Mouse (Mus musculus): Measurements from ENCODE around the gene Crhr1.

Gene Crhr1

GRCm38 (mm10) chr11:104132580-104133441 is at the start of gene Crhr1:
Gene Crhr1, plus strand, starts transcription at chr11:104132855.
- no peak for DNase-seq (ENCODE audit: low read depth)

GRCm38 (mm10) chr11:104083248-104083647 is 49.4 kb upstream of the Crhr1 start:
- no peak for DNase-seq (ENCODE audit: low read depth)

- no peak for DNase-seq (ENCODE audit: low read depth)
Observed at GRCm38 (mm10) chr11:104083716-104084115, 48.9 kb upstream of the Crhr1 start.

- no peak for DNase-seq (ENCODE audit: low read depth)
Observed at GRCm38 (mm10) chr11:104088519-104088918, 44.1 kb upstream of the Crhr1 start.

- DNase-seq (ENCODE audit: low read depth), result no peak
Observed at GRCm38 (mm10) chr11:104090769-104091168, 41.9 kb upstream of the Crhr1 start.

GRCm38 (mm10) chr11:104095151-104095550 is 37.5 kb upstream of the Crhr1 start:
- peak; percentile 37 for DNase-seq (ENCODE audit: low read depth)

GRCm38 (mm10) chr11:104096536-104096935 is 36.1 kb upstream of the Crhr1 start:
- peak; percentile 70 for DNase-seq (ENCODE audit: low read depth)

GRCm38 (mm10) chr11:104099542-104099941 is 33.1 kb upstream of the Crhr1 start:
- DNase-seq (ENCODE audit: low read depth), result peak; percentile 48

GRCm38 (mm10) chr11:104102641-104103040 is 30.0 kb upstream of the Crhr1 start:
- no peak for DNase-seq (ENCODE audit: low read depth)

GRCm38 (mm10) chr11:104106329-104106728 is 26.3 kb upstream of the Crhr1 start:
- DNase-seq (ENCODE audit: low read depth), result peak; percentile 30

- no peak for DNase-seq (ENCODE audit: low read depth)
Observed at GRCm38 (mm10) chr11:104106969-104107368, 25.7 kb upstream of the Crhr1 start.

- no peak for DNase-seq (ENCODE audit: low read depth)
Observed at GRCm38 (mm10) chr11:104110366-104110765, 22.3 kb upstream of the Crhr1 start.

GRCm38 (mm10) chr11:104111851-104112250 is 20.8 kb upstream of the Crhr1 start:
- peak; percentile 25 for DNase-seq (ENCODE audit: low read depth)

- no peak for DNase-seq (ENCODE audit: low read depth)
Observed at GRCm38 (mm10) chr11:104113699-104114098, 19.0 kb upstream of the Crhr1 start.

GRCm38 (mm10) chr11:104114690-104115089 is 18.0 kb upstream of the Crhr1 start:
- peak; percentile 86 for DNase-seq (ENCODE audit: low read depth)

GRCm38 (mm10) chr11:104118356-104118755 is 14.3 kb upstream of the Crhr1 start:
- peak; percentile 79 for DNase-seq (ENCODE audit: low read depth)

- DNase-seq (ENCODE audit: low read depth), result no peak
Observed at GRCm38 (mm10) chr11:104122966-104123365, 9.7 kb upstream of the Crhr1 start.

- DNase-seq (ENCODE audit: low read depth), result no peak
Observed at GRCm38 (mm10) chr11:104123479-104123878, 9.2 kb upstream of the Crhr1 start.

GRCm38 (mm10) chr11:104124582-104124981 is 8.1 kb upstream of the Crhr1 start:
- DNase-seq (ENCODE audit: low read depth), result peak; percentile 15

- no peak for DNase-seq (ENCODE audit: low read depth)
Observed at GRCm38 (mm10) chr11:104129466-104129865, 3.2 kb upstream of the Crhr1 start.

GRCm38 (mm10) chr11:104130721-104131647 is 1.7 kb upstream of the Crhr1 start:
- DNase-seq (ENCODE audit: low read depth), result no peak

- DNase-seq (ENCODE audit: low read depth), result no peak
Observed at GRCm38 (mm10) chr11:104131756-104132155, 899 bp upstream of the Crhr1 start.
